Mouse (Mus musculus) forebrain, embryonic 11.5 days (tissue): ENCODE data around the gene Pdzd3. TPM values are rescaled to one million over a fixed set of nuclear protein-coding genes. Genes with fewer than 3 reads are reported as not detected.

Experiments used
- ATAC-seq: fragments of 200-750 bp; cut with Nextera tagmentation; replicated peaks from 2 replicates; pipeline ENCODE4 v1.8.0; 2017; ENCODE audit warnings: moderate TSS enrichment; ENCODE audit not compliant: low FRiP score
- DNase-seq: peaks from one replicate; pipeline ENCODE4 v3.0.0-alpha.2; 2017; ENCODE audit warnings: low spot score
- H3K27ac ChIP-seq: fragments of 300-500 bp; sonication (generic); 2 replicates; pipeline ENCODE4 v1.5.1; 2014; ENCODE audit warnings: low read depth, low read length
- H3K27me3 ChIP-seq: fragments of 300-500 bp; sonication (generic); 2 replicates; pipeline ENCODE4 v1.6.1; 2014; ENCODE audit warnings: mild to moderate bottlenecking, low read length, mixed read lengths; ENCODE audit not compliant: control insufficient read depth, insufficient read depth
- H3K36me3 ChIP-seq: fragments of 300-500 bp; sonication (generic); 2 replicates; pipeline ENCODE4 v1.6.1; 2014; ENCODE audit warnings: mild to moderate bottlenecking, low read length, moderate library complexity, mixed read lengths; ENCODE audit not compliant: control insufficient read depth, insufficient read depth
- H3K4me1 ChIP-seq: fragments of 300-500 bp; sonication (generic); replicated peaks from 2 replicates; pipeline ENCODE4 v1.6.1; 2014; ENCODE audit warnings: low read length, mixed read lengths; ENCODE audit not compliant: control insufficient read depth, insufficient read depth
- H3K4me2 ChIP-seq: fragments of 300-500 bp; sonication (generic); 2 replicates; pipeline ENCODE4 v1.6.1; 2014; ENCODE audit warnings: low read depth, mild to moderate bottlenecking, low read length, moderate library complexity, mixed read lengths; ENCODE audit not compliant: severe bottlenecking
- H3K4me3 ChIP-seq: fragments of 300-500 bp; sonication (generic); 2 replicates; pipeline ENCODE4 v1.5.1; 2014; ENCODE audit warnings: low read depth, low read length
- H3K9ac ChIP-seq: fragments of 300-500 bp; sonication (generic); 2 replicates; pipeline ENCODE4 v1.6.1; 2014; ENCODE audit warnings: low read length
- H3K9me3 ChIP-seq: fragments of 300-500 bp; sonication (generic); 2 replicates; pipeline ENCODE4 v1.6.1; 2016; ENCODE audit warnings: low read length, mixed read lengths; ENCODE audit not compliant: control insufficient read depth
- WGBS: fragments of 180-500 bp; shearing (Covaris S2); extraction: QIAGEN DNeasy Blood & Tissue Kit; methylation state at CpG from one replicate; pipeline ENCODE4 v1.1.7; 2014; 5-methylcytosine and 5-hydroxymethylcytosine counted together
- polyA plus RNA-seq: library from polyadenylated mRNA; unstranded; fragments of >200 nt; fragmentation: Nextera tagmentation; extraction: Ambion mirVana; gene quantifications from 2 replicates; pipeline ENCODE4 v1.2.1, GENCODE M21; 2014

Pdzd3 gene
- polyA plus RNA-seq, 1 experiment from 2014 or later = 0.16 TPM

GRCm38 (mm10) chr9:44234479-44235427, 16.5 kb downstream of the Pdzd3 start:
- Histone ChIP-seq H3K9me3 (no peaks in the 10 kb centered on the region), H3K27me3 (no peaks in the 10 kb centered on the region), H3K4me1 (no peaks in the 10 kb centered on the region; the same call in 1 of the 2 replicates), H3K36me3 (no peaks in the 10 kb centered on the region), H3K4me3 (peak overlapping the region; percentile 85; the same call in 1 of the 2 replicates), H3K27ac (no peak overlapping the region), H3K9ac (no peak overlapping the region; the same call in 1 of the 2 replicates), H3K4me2 (peak overlapping the region; percentile 39; the same call in 1 of the 2 replicates)
- DNase-seq (peak; percentile 52), ATAC-seq (peak; percentile 42)
- 29% methylated on average over 19 of the region's 19 CpGs for WGBS

DNA sequence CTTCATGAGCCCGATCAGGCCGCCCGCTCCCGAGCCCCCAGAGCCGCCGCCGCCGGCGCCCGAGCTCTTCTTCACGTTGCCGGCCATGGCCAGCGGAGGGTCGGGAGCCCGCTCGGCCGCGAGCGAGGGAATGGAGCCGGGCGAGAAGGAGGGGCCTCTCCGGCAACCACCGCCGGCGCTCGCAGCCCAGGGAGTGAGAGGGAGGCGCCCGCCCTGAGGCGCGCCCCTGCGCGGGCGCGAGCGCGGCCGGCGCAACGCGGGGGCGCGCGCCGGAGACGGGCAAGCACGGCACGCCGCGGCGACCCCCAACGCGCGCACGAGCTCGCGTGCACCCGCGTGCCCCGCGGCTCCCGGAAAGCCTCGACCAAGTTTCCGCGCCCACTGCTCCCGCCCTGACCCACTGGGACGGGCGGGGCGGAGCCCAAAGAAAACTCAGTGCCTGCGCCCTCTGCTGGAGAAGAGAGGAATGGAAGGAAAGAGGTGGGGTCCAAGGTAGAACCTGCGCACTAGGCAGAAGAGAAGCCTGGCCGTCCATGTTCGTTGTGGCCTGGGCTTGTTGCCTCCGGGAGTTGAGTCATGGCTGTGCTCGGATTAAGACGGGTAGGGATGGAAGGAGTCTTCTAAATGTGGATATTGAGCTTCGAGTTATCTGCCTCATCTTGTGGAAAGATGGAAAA, 17.3 kb downstream of the Pdzd3 start, which contains the start of gene Cbl:
Cbl (minus strand) TSS at position 248 of the 677 bp plus-strand sequence.
- peak within 1 kb of the TSS; percentile 92 for H3K9ac ChIP-seq
- WGBS = under 1% methylated on average over 55 of the region's 76 CpGs
- ATAC-seq = peak; percentile 92

GRCm38 (mm10) chr9:44233021-44233801, 18.1 kb downstream of the Pdzd3 start:
- under 1% methylated on average over 40 of the region's 40 CpGs for WGBS
- Histone ChIP-seq H3K4me1 (no peaks in the 10 kb centered on the region; the same call in 1 of the 2 replicates), H3K27me3 (no peaks in the 10 kb centered on the region), H3K9me3 (no peaks in the 10 kb centered on the region), H3K27ac (peak overlapping the region; percentile 86), H3K4me2 (peak overlapping the region; percentile 77), H3K36me3 (no peaks in the 10 kb centered on the region), H3K9ac (peak overlapping the region; percentile 92), H3K4me3 (peak overlapping the region; percentile 85)
- DNase-seq (no peak), ATAC-seq (peak; percentile 79)

More for the DNA sequence above, 17.3 kb downstream of the Pdzd3 start, which contains the start of gene Cbl:
- peak within 1 kb of the TSS; percentile 85 for H3K4me3 ChIP-seq
- no peaks in the 10 kb centered on the region for H3K9me3 ChIP-seq
- no peaks in the 10 kb centered on the region for H3K36me3 ChIP-seq
- peak within 1 kb of the TSS; percentile 77 for H3K4me2 ChIP-seq
- no peaks in the 10 kb centered on the region for H3K27me3 ChIP-seq
- DNase-seq = peak; percentile 99
- H3K4me1 ChIP-seq = no peaks in the 10 kb centered on the region; the same call in 1 of the 2 replicates
- peak within 1 kb of the TSS; percentile 86 for H3K27ac ChIP-seq

- DNase-seq (no peak), ATAC-seq (no peak)
- no peak overlapping the region for H3K4me3 ChIP-seq
- no peaks in the 10 kb centered on the region for H3K9me3 ChIP-seq
- H3K27ac ChIP-seq = no peak overlapping the region
- H3K36me3 ChIP-seq = no peaks in the 10 kb centered on the region
- no peaks in the 10 kb centered on the region for H3K27me3 ChIP-seq
- H3K9ac ChIP-seq = no peak overlapping the region
- H3K4me1 ChIP-seq = no peaks in the 10 kb centered on the region; the same call in 1 of the 2 replicates
- H3K4me2 ChIP-seq = no peak overlapping the region
Measured at GRCm38 (mm10) chr9:44231609-44232008, 19.7 kb downstream of the Pdzd3 start.

- Histone ChIP-seq H3K36me3 (no peaks in the 10 kb centered on the region), H3K27ac (no peak overlapping the region), H3K27me3 (no peaks in the 10 kb centered on the region), H3K9ac (no peak overlapping the region), H3K4me2 (no peak overlapping the region), H3K4me3 (no peak overlapping the region), H3K4me1 (no peaks in the 10 kb centered on the region), H3K9me3 (no peaks in the 10 kb centered on the region; the same call in 1 of the 2 replicates)
- 76% methylated on average over 6 of the region's 6 CpGs for WGBS
- DNase-seq (no peak), ATAC-seq (no peak)
Measured at GRCm38 (mm10) chr9:44225993-44226392, 25.3 kb downstream of the Pdzd3 start.

DNA sequence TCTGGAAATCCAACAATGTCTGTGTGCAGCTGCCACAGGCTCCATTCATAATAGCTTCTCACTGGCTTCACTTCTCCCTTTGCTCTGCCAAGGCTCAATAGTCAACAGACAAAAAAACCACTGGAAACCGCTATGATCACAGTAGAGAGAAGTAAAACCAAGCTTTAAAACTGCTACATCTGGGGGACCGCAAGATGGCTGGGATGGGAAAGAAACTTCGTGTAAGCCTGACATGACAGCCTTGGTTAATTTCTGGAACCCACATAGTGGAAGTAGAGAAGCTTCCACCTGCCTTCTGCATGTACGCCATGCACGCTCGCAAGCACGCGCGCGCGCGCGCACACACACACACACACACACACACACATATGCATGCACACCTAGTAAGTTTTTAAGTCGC, 37.7 kb downstream of the Pdzd3 start:
- 97% methylated on average over 14 of the region's 14 CpGs for WGBS
- H3K27me3 ChIP-seq = no peaks in the 10 kb centered on the region
- H3K36me3 ChIP-seq = peaks cover 4% of the 10 kb centered on the region; the same call in 1 of the 2 replicates
- peaks cover 3% of the 10 kb centered on the region; the same call in 1 of the 2 replicates for H3K9me3 ChIP-seq
- no peak for DNase-seq
- H3K4me1 ChIP-seq = no peaks in the 10 kb centered on the region
- no peak for ATAC-seq
- no peak overlapping the region for H3K4me3 ChIP-seq
- H3K9ac ChIP-seq = no peak overlapping the region
- no peak overlapping the region for H3K27ac ChIP-seq
- no peak overlapping the region for H3K4me2 ChIP-seq

GRCm38 (mm10) chr9:44212406-44212805, 38.9 kb downstream of the Pdzd3 start:
- Histone ChIP-seq H3K27me3 (no peaks in the 10 kb centered on the region), H3K4me3 (no peak overlapping the region), H3K4me1 (no peaks in the 10 kb centered on the region), H3K9me3 (peaks cover 3% of the 10 kb centered on the region; the same call in 1 of the 2 replicates), H3K4me2 (no peak overlapping the region), H3K36me3 (peaks cover 4% of the 10 kb centered on the region; the same call in 1 of the 2 replicates), H3K27ac (no peak overlapping the region), H3K9ac (no peak overlapping the region)
- DNase-seq = no peak
- whole genome bisulfite sequencing = 95% methylated on average over 4 of the region's 4 CpGs
- no peak for ATAC-seq

- no peak for DNase-seq
- Histone ChIP-seq H3K4me1 (no peaks in the 10 kb centered on the region), H3K27me3 (no peaks in the 10 kb centered on the region), H3K9ac (no peak overlapping the region), H3K4me2 (no peak overlapping the region), H3K36me3 (peaks cover 4% of the 10 kb centered on the region; the same call in 1 of the 2 replicates), H3K9me3 (peaks cover 3% of the 10 kb centered on the region; the same call in 1 of the 2 replicates), H3K4me3 (no peak overlapping the region), H3K27ac (no peak overlapping the region)
- 98% methylated on average over 4 of the region's 4 CpGs for WGBS
- ATAC-seq = no peak
Measured at GRCm38 (mm10) chr9:44209416-44209815, 41.9 kb downstream of the Pdzd3 start.
